Mouse (Mus musculus): ENCODE data around the gene Fbxo5.

Gene Fbxo5

GRCm38 (mm10) chr10:5805243-5805730 lies at the start of gene Fbxo5:
TSS of gene Fbxo5 (minus strand) at chr10:5805600.
- peak; percentile 100 for DNase-seq

DNA sequence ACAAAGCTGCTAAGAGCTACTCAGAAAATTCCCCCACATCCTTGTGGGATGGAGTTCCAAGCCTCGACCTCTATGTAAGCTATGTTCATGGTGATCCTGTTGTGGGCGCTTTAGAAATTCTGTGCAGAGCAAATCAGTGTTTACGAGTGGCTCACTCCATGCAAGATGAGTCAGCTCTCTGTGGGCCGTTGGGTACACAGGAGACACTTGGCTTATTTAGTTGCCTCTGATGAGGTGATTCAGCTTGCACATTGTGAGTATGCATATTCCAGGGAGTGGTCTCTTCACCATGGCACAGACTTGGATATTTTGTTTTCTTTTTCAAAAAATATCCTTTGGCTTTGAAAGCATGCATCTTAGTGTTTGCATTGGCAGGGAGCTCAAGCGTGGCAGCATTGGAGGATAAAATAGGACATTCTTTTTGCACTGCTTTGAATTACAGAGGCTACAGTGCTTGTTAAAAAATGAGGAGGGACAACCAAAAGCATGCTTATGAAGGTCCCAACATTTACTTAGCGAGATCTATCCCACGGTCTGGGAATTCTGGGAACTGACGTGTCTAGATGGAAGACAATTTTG lies 48.0 kb upstream of the Fbxo5 start:
- peak; percentile 32 for DNase-seq

DNA sequence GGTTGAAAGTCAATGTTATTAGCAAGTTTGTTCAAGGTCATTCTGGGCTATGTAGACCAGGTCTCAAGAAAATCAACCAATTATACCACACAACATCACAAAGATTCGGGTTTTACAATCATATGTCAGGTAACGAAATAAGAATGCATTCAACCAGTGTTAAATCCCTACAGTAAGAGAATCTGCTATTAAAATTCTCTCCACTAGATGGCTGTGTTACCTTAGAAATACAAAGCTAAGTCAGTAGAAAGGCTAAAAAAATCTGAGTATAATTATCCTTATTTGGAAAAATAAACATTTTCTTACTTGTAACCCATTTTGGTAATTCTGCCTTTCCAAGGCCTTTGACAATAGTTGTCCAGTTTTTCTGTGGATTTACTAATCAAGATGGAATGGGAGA lies 41.5 kb upstream of the Fbxo5 start:
- DNase-seq: no peak

DNA sequence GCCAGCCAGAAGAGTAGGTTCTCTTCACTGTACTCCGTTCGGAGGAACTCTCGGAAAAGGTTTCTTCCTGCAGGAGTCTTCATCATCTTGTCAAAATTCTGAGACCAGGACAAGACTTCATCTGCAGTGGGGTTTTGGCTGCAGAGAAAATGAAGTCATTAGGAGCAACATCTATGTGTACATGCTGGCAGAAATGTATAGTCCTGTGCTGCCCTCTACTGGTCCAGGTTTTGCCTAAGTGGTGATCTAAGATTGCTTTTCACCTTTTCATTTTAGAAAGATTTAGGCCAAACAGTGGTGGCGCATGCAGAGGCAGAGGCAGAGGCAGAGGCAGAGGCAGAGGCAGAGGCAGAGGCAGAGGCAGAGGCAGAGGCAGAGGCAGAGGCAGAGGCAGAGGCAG lies 36.0 kb upstream of the Fbxo5 start:
- DNase-seq: peak; percentile 14

DNA sequence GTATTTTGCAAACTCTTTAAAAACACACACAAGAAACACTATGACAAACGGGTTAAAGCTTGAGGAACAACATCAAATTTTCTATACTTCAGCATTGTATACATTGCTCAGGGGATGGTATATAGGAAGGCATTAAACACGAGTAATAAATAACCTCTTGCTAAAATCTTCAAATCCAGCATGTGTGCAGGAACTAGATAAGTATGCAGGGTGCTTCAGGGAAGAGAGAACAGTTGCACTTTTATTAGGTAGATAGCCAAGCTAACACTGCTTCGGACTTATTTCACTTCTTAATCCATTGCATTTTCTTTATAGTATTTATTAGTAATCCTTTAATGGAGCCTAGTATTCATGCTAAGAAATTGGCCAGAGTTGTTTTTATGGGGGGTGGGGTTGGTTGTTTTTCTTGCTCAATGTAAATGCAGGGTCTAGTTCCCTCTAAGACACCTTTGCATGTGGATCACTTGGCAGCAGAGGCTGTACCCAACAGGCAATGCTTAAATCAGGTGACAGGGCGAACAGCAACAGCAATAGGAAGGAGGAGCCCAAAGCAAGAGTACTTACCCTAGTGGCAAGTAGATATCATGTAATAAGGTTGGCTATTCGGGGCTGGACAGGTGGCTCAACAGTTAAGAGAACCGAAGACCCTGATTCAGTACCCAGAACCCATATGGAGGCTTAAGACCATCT lies 21.1 kb upstream of the Fbxo5 start:
- no peak for DNase-seq

GRCm38 (mm10) chr10:5824779-5825178 lies 19.4 kb upstream of the Fbxo5 start:
- peak; percentile 39 for DNase-seq

DNA sequence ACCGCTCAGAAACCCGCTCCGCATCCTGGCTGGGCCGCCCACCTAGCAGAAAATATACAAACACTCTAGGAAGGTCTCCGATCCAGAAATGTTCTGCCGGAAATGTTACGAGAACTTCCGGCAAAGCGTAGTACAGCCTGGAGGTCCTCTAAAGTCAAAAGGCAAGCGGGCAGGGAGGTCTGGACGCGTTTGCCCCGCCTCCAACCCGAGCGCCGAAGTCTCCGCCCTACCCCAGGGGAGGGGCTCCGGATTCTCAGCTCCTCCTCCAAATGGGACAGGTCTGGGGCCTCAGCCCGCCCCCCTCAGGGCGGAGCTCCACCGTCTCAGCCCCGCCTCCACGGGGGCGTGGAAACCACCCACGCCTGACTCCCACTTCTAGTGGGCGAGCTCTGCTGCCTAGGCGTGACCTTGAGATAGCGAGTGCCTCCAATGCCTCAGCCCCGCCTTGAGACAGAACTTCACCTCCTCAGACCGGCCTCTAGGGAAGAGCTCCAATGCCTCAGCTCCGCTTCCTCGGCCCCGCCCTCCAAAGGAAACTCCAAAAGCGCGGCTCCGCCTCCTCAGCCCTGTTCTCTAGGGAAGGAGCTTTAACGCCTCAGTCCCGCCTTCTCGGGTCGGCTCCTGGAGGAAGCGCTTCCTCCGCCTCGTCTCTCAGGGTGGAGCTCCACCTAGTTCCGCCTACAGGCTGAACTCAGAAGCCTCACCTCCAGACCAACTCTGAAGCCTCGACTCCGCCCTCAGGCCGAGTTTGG lies 18.5 kb upstream of the Fbxo5 start, which contains the start of gene Mtrf1l:
Mtrf1l (minus strand) TSS at position 171 of the 752 bp plus-strand sequence.
- DNase-seq: peak; percentile 96

GRCm38 (mm10) chr10:5823291-5823739 lies 17.9 kb upstream of the Fbxo5 start:
- DNase-seq: peak; percentile 33

GRCm38 (mm10) chr10:5818772-5819171 lies 13.4 kb upstream of the Fbxo5 start:
- no peak for DNase-seq

DNA sequence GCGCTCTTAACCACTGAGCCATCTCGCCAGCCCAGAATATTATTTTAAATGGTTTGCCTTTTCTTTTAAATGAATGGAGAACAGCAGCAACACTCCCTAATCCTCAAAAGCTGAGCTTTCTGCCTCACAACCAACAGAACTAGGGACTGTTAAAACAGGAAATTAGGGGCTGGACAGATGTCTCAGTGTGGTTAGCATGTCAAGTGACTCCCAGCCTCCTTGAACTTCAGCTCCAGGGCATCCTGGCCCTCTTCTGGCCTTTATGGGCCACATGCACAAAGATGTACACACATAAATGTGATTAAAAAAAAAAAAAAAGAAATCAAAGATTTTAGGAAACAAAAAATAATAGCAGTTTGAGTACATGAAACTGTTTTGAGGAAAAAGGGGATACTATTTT lies 10.6 kb upstream of the Fbxo5 start:
- no peak for DNase-seq

DNA sequence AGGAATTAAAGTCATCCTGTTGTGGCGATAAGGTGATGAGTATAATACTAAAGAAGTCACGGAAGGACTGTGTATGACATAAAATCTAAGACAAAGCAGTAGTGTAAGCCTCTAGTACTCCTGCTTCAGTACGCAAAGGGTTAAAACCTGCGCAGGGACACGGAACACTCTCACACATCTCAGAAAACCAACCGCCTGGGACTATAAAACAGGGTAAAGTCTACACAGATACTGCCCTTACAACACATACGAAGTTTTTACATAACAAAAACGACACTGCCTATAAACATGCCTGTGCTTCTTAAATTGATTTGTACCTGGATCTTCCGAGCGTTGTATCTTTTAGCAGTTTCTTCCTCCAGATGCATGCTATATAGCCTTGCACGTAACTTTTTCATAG lies 8.3 kb upstream of the Fbxo5 start:
- no peak for DNase-seq

GRCm38 (mm10) chr10:5807683-5808082 lies 2.3 kb upstream of the Fbxo5 start:
- no peak for DNase-seq

DNA sequence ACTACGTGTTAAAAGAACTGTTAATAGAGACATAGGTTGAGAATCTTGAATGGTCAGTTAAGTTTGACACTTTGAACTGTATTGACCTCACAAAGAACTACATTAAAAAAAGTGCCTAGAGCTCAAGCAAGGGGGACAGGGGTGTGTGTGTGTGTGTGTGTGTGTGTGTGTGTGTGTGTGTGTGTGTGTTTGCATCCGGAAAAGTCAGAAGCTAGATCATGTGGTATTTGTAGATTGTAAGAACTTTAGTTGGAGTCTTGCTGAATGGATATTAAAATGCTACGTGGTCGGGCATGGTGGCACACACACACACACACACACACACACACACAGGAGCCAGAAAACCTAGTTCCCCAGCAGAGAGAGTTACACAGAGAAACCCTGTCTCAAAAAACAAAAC lies 1.6 kb upstream of the Fbxo5 start:
- no peak for DNase-seq

DNA sequence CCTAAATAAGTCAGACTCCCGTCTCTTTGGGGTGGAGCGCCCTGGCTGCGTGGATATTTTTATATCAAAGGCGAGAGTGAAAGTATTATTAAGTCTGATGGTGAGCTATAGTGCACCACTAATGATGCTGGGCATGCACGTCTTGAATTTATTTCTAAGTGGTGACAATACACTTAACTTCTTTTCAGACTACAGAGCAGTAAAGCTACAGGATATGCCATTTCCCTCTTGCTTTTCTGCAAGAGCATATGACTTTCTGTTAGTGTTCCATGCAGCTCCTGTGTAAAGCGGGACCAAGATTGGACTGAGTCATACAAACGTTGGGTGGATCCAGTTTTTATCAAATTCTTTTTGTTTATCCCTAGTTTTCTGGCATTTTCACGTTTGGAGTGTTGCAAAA lies 1.0 kb upstream of the Fbxo5 start:
- DNase-seq: no peak

DNA sequence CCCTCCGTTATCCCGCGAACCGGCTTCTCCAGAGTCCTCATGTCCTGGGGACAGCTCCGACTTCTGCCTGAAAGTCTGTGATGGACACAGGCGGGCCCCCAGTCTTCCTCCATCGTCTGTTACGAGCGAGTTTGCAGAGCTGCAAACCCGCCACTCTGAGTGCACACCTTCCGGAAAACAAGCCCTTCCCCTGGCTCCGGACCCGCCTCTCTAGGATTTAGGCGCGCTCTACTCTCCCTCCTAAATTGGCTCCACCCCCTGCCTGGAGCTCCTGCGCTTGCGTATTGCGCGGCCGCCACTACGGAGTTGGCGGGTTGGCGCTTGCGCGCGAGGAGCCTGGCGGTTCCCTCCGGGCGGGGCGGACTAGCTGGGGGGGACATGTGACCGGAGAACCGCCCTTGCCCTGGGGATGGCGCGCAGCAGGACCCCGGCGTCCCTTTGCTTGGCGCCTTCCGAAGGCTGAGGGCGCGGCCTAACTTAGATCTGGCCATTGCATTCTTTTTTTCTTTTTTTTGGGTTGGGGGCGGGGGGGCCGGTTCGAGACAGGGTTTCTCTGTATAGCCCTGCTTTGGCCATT lies 419 bp upstream of the Fbxo5 start:
- peak; percentile 96 for DNase-seq

DNA sequence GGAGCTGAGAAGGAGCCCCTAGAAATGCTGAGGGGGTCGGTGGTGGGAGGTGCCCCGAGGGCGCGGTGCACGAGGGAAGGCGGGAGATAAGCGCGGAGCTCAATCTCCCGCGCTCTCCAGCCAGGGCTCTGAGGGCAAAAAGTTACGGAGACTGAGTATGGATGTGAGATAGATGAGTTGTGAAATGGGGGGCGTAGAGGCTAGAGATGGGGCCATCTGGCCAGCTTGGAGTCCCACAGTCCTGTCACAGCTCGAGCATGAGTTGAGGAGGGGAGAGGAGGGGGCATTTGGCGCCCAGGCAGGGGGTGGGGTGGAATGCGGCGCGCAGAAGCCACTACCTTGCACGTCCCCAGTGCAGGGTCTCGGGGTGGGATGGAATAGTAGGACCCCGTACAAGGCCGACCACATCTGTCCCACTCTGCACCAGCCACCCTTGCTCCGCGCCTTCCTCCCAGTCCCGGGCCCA lies 676 bp downstream of the Fbxo5 start:
- no peak for DNase-seq

- no peak for DNase-seq
Observed at GRCm38 (mm10) chr10:5803739-5804138, 1.7 kb downstream of the Fbxo5 start.

DNA sequence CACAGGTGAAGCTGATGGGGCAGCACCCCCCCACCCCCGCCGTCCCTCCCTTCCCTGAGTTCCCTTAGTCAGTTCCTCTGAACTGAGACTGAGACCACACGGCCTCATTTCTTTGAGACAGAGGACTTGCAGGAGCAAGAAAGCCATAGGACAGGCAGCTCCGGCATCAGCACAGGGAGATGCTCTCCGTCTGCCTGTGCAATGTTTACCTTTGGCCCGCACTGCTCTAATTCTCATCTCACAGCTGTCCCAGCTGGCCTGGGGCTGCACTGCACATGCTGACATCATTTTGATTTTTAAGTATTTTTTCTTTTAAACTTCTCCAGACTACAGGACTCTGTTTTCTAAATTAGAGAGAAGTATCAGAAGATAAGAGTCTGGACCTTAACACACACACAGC lies 2.5 kb downstream of the Fbxo5 start:
- no peak for DNase-seq

DNA sequence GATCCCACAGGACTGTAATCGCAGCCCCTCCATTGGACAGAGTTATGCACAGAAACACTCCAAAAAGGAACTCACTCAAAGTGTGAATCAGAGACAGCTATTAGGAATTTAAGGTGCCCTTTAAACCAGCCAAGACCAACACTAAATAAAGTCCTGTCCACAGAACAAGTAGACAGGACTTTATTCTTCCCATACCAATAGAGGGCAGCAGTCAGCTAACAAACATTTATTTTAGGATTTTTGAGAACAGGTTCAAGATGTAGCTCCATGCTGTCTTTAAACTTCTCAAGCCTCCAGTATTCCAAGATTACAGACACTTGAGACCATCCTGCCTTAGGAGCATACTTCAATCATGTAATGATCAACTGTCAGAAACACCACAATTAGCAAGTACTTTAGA lies 4.9 kb downstream of the Fbxo5 start:
- no peak for DNase-seq

DNA sequence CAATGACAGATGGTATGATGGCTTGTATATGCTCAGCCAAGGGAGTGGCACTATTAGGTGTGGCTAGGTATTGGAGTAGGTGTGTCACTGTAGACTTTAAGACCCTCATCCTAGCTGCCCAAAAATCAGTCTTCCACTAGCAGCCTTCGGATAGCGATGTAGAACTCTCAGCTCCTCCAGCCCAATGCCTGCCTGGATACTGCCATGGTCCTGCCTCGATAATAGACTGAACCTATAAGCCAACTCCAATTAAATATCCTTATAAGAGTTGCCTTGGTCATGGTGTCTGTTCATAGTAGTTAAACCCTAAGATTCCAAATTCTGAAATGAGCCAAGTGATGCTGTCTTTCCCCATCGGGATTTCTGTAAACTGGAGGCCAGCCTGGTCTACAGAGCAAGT lies 7.3 kb downstream of the Fbxo5 start:
- DNase-seq: no peak

GRCm38 (mm10) chr10:5790657-5791056 lies 14.7 kb downstream of the Fbxo5 start:
- DNase-seq: no peak

DNA sequence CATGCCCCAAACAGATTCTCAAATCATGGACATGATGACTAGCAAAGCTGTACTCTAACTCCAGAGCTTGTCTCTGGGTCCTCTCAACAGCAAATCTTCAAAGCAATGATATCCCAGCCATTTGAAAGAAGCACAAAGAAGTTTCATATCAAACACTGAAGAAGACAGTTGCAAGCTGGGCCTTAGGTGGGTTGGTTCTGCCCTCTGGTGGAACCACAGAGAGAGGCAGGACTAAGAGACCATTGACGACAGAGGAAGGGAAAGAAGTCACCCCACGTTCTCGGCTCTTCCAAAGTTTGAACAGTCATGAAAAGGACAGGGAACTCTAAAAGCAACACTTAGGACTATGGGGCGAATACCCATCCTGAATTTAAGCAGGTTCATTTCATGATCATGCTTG lies 18.5 kb downstream of the Fbxo5 start:
- DNase-seq: no peak

Measured in layer of hippocampus, adult 9-11 months (tissue).